Mouse (Mus musculus) heart, adult 11 months (tissue): ENCODE data around the gene Wdfy1.

Experiments used
- DNase-seq: peaks from one replicate; pipeline ENCODE4 v3.0.0; 2022

The Wdfy1 gene

DNA sequence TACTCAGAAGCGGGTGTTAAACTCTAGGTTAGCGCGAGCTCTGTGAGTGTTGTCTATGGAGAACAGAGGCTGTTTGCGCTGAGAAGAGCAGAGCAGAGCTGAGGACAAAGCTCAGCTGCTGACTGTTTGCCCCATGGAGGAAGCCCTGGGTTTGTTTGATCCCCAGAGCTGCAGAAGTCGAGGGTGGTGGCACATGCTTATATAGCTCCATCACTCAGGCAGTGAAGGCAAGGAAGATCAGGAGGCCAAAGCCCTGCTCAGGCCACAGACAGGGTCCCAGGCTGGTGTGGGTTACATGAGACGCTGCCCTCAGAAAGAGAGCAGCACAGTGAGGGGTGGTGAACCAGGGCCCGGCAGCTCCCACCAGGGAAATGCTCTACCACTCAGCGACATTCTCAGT, 65.7 kb downstream of the Wdfy1 start:
- DNase-seq = peak; percentile 85

DNA sequence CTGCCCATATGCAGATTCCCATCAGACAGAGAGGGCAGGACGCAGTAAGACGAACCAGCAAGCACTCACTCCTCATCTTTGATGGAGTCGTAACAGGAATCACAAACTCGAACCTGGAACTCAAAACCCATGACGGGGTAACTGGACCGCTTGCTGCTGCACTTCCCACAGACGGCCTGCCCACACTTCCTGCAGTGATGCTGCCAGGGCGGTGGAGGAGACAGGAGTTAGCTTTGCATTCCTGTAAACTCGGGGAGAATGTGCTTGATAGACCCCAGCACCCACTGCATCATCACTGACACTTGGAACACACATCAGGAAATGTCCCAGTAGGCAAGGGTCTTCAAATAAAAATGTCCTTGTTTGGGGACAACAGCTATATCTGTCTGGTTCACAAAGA, 68.6 kb downstream of the Wdfy1 start:
- DNase-seq = peak; percentile 57

DNA sequence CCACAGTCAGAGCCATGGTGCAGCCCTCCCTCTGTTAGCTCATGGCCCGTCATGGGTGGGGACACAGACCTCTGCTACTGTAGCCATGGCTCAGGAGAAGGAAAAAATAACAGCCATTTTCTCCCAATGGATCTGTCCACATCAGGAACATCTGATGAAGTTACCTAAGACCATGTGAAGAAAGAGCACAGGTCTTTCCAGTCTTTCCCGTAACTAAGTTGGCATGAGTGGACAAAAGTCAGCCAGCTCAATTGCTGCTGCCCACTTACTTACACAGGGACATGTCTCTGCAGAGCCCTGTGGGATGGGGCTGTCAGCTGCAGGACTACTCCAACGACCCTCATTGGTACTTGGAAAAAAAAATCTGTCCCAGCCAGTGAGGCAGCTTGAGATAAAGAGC, 69.2 kb downstream of the Wdfy1 start:
- peak; percentile 67 for DNase-seq

DNA sequence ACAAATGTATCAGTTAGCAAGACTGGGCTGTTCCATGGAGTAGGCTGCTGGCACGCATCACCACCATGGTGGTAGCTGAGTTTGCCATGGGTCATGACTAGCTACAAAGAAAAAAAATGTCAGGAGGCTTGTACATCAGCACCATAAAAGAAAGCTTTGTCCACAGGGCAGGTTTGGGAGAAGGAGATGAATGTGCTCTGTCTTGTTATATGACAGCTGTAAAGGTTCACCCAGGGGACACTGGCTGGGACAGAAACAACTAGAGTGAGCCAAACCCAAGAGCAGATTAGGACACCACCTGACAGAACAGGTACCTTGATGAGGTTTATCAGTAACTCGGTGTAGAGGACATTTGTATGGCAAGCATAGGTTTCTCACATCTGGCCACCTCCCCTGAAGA, 71.3 kb downstream of the Wdfy1 start:
- DNase-seq = peak; percentile 62

DNA sequence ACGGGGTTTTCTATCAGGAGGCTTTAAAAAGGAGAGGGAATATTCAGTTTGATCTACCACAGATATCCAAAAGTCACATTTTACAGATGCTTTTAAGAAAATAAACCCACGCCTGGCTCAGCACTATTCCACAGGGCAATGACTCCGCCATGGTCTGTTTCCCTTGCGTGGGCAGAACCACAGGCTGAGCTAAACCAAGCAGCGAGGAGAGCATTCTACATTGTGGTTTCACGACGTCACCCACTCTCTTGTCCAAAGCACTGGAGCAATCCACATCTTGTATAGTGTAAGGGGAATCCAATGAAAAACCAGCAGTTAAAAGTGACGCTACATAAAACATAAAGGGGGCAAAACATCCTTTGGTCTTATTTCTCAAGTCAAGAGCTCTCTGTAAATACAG, 72.4 kb downstream of the Wdfy1 start:
- DNase-seq = no peak

DNA sequence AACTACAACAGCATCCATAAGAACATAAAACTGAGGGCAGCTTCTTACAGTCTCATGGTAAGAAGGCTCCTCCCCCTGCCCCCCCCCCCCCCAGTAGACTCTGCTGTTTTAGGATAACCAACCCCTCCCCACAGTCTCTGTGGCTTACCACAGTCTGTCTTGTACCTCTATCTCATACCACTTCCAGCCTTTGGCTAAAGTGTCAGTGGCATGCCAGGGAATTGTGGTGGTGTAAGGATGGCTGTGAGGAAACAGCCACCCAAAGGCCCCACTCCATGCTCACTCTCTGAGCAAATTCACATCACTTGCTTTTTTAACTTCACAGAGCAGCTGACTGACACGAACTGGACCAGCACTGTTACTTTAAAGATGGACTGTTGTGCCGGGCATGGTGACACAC, 77.4 kb downstream of the Wdfy1 start:
- DNase-seq = no peak

DNA sequence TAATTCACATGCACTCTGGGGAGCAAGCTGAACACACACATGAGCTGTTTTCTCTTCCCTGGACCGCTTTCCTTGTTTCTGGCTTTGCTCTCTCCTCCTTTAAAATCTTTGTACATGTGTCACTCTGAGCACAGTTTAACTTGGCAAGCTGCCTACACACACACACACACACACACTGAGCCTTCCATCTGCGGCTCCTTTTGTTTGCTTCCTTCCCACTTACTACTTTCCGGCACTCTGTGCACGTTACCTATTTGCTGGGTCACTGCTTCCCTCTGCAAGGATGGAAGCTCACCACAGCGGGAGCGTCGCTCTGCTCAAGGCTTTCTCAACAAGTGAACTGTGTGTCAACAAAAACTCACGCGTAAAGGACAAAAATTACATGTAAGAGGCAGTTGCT, 78.6 kb downstream of the Wdfy1 start:
- DNase-seq = no peak

DNA sequence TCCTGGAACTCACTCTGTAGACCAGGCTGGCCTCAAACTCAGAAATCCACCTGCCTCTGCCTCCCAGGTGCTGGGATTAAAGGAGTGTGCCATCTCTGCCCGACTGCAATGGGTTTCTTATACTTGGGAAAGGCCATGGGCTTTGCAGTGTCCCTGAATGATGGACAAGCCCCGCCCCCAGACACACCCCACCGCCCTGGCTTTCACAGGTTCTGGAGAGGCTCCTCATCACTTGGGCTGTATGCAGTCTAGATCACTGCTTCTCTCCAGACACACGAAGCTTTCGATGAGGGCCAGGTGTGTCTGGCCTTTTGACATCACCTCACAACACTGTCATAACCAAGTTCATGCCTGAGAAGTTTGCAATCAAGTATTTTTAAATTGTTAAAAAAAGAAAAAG, 79.0 kb downstream of the Wdfy1 start:
- DNase-seq = peak; percentile 85

DNA sequence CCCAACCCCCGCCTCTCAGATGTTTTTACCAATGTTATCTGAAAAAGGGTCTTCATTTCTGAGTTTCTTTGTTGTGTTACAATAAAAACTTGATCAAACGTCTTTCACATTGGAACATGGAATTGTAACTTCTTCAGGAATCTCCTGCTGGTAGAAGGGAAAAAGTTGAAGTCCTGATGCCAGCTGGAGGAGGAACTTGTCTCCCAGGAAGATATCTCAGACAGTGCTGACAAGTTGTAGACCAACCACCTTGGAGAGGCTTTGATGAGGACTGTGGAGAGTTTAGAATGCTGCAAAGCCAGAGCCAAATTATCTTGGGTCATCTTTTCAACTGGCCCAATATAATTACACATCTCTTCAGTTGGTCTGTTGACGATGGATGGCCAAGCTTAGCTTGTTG, 83.5 kb downstream of the Wdfy1 start:
- DNase-seq = no peak

DNA sequence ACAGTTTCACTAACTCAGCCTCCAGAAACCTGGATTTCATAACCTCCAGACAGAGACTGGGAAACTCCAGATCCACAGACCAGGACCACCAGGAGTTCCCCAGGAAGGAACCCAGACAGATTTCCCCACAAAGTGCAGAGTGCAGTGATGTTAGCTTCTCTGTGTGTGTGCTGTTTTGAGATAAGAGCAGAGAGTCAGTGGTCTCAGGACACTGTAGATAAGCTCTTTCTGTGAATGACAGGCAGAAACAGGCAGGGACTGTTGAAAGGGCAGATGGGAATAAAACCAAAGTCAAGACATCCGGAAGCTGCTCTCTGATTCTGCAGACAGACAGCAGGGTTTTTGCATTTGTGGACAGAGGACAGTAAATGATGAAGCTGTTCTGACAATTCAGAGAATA, 88.7 kb downstream of the Wdfy1 start:
- DNase-seq = no peak

DNA sequence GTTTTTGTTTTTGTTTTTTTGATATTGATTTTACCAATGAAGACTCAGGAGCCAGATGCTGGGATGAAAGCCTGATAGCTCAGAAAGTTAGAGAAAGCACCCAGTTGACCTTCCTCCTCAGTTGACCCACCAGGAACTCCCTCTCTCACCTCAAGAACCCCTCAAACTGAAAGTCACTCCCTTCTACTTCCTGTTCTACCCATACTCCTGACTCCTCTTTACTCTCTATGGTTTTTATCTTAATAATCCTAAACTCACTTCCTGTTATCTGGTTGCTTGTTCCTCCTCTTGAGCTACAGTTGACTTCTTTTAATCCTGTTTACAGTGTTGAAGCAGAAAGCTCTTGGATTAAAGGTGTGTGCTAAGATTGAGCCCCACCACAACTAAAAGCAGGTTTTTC, 91.9 kb downstream of the Wdfy1 start:
- no peak for DNase-seq

DNA sequence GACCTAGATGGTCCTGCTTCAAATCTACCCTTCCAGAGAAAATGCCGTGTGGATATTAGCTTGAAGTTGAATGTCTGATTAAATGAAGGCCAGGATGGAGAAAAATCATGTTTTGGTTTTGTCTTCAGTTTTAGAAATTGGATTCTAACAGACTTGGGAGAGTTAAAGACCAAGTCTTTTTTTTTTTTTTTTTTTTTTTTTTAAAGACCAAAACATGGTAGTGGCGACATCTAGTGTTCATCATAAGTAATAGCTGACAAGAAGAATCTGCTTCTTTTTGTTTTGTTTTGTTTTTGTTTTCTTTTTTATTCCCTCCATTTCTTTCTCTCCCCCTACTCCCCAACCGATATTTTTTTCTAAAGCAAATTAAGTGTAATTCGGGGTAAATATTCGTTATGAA, 93.0 kb downstream of the Wdfy1 start:
- DNase-seq = no peak

DNA sequence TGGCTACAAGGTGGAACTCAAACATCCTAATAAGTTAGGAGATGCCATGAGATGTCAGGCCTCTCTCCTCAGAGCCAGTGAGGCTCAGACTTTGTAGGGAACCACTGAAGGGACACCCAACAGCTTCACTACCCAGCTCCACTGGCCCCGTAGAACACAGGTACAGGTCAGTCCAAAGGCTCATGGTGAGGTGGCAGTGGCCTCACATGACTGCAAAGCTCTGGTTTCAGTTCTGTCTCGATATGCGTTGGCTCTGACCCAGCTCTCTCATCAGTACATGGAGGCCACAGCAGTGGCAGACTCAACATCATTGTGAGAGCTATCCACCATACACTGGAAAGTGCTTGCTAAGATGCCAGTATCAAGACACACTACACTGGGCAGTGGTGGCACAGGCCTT, 95.2 kb downstream of the Wdfy1 start:
- DNase-seq = no peak

DNA sequence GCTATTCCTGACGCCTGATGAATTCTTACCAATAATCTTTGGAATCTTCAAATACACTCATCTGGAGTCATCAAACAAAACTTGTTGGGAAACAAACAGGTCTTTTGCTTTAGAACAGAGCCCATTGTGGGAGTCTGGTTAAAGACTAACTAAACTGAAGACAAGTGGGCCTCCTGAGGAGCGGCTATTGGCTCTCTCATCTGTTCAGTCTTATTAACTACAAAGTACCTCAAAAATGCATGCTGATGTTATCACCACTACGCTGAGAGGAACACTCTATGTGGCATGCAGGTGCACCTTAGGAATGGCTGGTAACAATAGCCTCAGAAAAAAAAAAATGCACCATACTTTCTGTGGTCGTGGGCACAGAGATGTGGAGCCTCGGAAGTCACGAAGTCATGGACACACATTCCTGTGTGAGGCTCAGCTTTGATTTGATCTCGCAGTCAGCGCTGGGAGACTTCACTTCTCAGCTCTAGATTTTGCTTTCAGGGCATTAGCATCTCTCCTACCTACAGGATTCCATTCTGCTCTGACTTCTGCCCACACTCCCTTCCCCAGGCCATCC, 97.7 kb downstream of the Wdfy1 start:
- DNase-seq = no peak

DNA sequence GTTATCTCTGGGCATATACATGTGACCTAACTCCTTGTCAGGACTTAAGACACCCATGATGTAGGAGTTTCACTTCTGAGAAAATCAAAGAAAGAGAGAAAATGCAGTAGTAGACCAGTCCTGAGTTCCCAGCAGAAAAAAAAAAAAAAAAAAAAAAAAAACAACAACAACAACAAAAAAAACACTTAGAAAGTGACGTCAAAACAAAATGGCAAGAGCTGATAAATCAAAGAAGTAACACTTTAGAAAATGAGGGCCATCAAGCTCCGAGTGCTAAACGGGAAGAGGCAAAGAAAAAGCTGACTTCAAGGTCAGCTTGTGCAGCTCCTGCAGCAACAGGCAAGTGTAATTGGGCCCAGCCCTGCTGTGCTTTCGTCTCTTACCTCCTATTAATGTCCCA, 100.2 kb downstream of the Wdfy1 start:
- DNase-seq = no peak

DNA sequence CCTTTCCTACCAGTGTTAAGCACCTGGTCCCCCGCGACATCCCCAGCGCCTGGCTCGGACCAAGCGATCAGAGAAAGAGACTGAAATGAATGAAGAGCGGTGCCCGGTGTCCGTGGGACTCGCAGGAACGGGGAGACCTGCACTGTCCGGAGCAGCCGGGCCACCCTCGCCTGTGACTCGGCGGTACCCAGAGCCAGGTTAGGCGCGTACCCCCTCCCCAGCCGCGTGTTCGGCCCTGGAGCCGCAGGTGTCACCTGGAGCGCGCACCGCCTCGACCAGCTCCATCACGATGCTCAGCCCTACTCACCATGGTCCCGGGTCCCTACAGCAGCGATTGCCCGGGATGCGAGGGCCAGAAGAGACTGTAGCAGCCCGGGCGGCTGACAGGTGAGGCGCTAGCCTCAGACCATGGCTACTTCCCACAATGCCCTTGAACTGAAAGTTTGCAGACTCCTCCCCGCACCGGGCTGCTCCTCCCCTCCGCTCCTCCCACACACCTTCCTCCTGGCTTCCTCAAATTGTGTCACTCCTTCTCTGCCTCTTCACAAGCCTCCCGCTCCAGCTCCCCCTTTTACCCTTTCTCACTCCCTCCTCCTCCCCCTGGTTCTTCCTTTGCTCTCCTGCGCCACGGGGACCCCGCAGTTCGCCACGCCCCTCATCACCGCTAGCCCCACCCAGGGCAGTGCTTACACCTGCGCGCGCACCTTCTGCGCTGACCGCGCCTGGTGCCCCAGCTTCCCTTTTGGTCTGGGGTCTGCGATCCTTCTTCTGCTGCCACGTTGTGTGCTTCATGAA, 104.2 kb downstream of the Wdfy1 start, which contains the start of gene Ap1s3:
Gene Ap1s3 (minus strand): TSS at position 430 of the 795 bp plus-strand sequence.
- DNase-seq = peak; percentile 92

DNA sequence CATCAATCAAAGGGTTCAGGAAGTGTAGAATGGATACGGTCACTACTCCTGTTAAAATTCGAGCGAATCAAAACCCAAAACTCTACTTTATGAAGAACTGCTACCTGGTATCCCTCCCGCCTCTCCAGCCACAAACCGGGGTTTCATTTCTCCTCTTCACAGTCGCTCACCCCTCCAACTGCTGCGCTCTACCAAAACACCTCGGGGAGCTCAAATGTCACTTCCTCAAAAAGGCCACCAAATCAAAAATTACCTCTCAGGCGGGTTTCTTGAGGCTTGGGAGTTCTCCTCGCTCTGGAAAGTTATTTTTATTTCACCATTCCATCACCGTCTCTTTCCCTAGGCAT, 104.8 kb downstream of the Wdfy1 start:
- no peak for DNase-seq

DNA sequence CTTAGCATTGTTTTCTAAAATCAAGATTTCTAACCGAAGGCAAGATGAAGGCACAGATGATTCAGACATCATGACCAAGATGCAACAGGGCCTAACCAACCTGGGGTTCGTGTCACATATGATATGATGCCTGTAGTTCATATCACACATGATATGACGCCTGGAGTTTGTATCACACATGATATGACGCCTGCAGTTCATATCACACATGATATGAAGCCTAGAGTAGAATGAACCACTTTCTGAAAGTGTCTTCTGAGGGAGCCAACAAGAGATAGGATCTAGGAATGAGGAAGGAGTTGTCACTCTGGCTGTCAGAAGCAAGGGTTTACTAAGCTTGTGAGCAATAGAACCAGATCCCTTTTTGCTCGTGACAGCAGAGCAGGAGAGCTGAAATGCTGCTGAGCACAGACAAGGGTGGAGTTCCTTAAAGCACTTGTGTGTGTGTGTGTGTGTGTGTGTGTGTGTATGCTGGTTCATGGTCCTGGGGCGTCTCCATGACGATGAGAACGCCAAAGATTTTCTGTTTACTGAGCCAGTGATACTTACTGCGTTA, 106.4 kb downstream of the Wdfy1 start:
- no peak for DNase-seq

DNA sequence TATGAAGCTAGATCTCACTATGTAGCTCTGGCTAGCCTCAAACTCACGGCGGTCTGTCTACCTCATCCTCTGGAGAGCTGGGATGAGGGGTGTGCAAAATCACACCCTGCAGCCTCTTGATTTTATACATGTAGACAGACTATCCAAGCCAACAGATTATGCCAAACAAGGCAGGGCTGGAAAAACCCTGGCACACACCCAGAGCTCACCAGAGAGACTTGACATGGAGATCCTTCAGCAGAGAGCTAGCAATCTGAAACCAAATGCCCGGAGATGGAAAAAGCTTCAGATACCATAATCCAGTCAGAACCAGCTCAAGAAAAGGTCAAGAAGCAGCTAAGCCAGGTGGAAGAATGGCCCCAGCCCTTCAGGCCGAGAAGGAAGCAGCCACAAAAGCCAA, 111.0 kb downstream of the Wdfy1 start:
- no peak for DNase-seq

DNA sequence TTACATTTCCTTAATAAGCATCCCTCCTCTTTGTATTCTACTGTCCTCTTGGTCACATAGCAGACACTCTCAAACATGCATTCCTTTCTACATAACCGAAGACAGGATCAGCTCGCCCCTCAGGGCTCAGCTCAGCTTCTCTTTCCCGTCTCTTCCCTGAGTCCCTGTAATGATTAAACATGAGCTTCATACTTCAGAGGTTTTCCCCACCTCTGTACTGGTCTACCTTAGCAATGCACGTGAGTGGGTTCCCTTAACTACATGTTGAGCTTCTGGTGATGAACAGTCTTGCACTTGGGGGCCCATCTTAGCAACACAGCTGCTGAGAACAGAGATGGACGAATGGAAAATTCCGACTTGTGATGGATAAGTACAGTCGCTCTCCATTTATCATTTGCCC, 116.3 kb downstream of the Wdfy1 start:
- DNase-seq = peak; percentile 36

DNA sequence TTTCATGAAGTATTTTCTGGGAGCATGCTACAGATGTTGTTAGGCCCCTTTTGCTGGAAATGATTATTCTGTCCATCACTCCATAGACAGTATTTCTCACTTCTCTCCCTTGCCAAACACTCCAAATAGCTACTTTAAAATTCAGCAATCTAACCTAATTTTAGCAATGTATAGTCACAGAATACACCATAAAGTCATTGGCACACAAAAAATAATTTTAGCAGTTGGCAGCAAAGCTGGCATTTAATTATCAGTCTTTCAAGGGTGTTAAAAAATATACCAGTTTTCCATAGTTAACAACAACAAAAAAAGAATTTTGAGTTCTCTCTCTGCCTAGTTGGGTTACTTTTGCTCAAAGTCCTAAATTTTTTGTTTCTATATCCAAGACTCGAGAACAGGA, 118.5 kb downstream of the Wdfy1 start:
- DNase-seq = no peak

DNA sequence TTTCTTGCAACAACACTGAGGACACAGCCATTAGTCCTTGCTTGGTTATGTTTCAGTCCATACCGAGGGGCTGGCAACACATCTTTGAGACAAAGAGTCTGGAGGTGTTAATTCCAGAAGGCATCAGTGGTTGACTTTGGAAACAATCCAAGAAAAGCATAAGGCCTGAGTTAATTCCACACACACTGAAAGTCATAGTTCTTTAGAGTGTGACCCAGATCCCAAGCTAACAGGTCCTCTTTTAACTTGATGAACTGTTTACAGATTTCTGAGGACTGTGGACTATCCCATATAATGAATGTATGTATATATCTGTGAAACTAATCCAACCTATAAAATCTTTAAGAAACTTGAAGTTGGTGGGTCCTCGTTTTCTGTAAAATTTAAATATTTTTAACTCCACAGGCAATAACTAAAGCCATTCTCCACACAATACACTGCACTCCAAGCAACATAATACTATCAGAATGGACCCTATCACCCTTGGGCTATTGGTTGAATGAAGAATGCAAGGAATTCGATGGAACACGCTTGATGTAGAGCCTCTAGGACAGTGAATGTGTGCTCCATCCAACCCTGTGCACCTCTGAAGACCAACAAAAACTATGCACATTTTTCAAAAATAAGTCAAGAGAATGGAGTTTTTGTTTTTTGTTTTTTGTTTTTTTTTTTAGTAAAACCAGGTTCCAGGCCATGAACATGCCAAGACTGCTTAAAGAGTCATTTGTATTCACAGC, 120.0 kb downstream of the Wdfy1 start:
- peak; percentile 60 for DNase-seq

DNA sequence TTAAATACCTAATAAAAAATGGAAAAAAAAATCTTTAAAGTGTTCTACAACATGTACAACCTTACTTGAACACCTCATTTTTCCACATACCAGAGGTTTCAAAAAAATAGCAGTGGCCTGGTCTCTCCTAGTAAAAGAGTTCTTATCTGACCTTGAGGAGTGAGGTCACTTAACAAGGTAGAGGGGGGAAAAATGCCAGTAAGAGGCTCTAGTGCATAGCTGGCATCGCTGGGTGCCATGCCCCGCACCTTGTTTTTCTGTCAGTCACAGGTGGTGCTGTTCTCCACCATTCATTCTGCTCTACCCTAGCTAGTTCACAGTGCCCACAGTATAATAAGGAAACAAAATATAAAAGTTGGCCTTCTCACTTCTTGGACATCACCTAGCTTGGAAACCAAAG, 121.0 kb downstream of the Wdfy1 start:
- peak; percentile 11 for DNase-seq
